Mouse (Mus musculus) neural tube, embryonic 11.5 days (tissue): ENCODE results near the gene Gm47996. TPM values are rescaled to one million over a fixed set of nuclear protein-coding genes. Genes with fewer than 3 reads are reported as not detected.

Source experiments
- ATAC-seq: fragments of 200-750 bp; cut with Nextera tagmentation; 2 replicates; pipeline ENCODE4 v1.8.0; 2017; ENCODE audit warnings: moderate number of reproducible peaks, mild to moderate bottlenecking, moderate TSS enrichment, moderate library complexity; ENCODE audit not compliant: insufficient read depth, low FRiP score, low TSS enrichment
- DNase-seq: peaks from one replicate; pipeline ENCODE4 v3.0.0-alpha.2; 2015; ENCODE audit warnings: low spot score
- H3K27ac ChIP-seq: fragments of 300-500 bp; sonication (generic); 2 replicates; pipeline ENCODE4 v1.5.1; 2014; ENCODE audit warnings: low read depth, mild to moderate bottlenecking, low read length
- H3K27me3 ChIP-seq: fragments of 300-500 bp; sonication (generic); 2 replicates; pipeline ENCODE4 v1.6.1; 2014; ENCODE audit warnings: mild to moderate bottlenecking, low read length, mixed read lengths; ENCODE audit not compliant: control insufficient read depth, insufficient read depth
- H3K36me3 ChIP-seq: fragments of 300-500 bp; sonication (generic); 2 replicates; pipeline ENCODE4 v1.6.1; 2014; ENCODE audit warnings: mild to moderate bottlenecking, low read length, moderate library complexity, mixed read lengths; ENCODE audit not compliant: control insufficient read depth, insufficient read depth
- H3K4me1 ChIP-seq: fragments of 300-500 bp; sonication (generic); 2 replicates; pipeline ENCODE4 v1.6.1; 2014; ENCODE audit warnings: low read length, mixed read lengths; ENCODE audit not compliant: control insufficient read depth, insufficient read depth
- H3K4me2 ChIP-seq: fragments of 300-500 bp; sonication (generic); 2 replicates; pipeline ENCODE4 v1.6.1; 2014; ENCODE audit warnings: low read depth, mild to moderate bottlenecking, moderate library complexity
- H3K4me3 ChIP-seq: fragments of 300-500 bp; sonication (generic); 2 replicates; pipeline ENCODE4 v1.5.1; 2014; ENCODE audit warnings: low read depth, low read length
- H3K9ac ChIP-seq: fragments of 300-500 bp; sonication (generic); 2 replicates; pipeline ENCODE4 v1.6.1; 2014; ENCODE audit warnings: mild to moderate bottlenecking, low read length
- H3K9me3 ChIP-seq: fragments of 300-500 bp; sonication (generic); 2 replicates; pipeline ENCODE4 v1.6.1; 2016; ENCODE audit warnings: low read length; ENCODE audit not compliant: control insufficient read depth
- whole genome bisulfite sequencing: fragments of 180-500 bp; shearing (Covaris S2); extraction: QIAGEN DNeasy Blood & Tissue Kit; methylation state at CpG from one replicate; pipeline ENCODE4 v1.1.7; 2014; 5-methylcytosine and 5-hydroxymethylcytosine counted together
- polyA plus RNA-seq: library from polyadenylated mRNA; unstranded; fragments of >200 nt; fragmentation: Nextera tagmentation; extraction: Ambion mirVana; gene quantifications from 2 replicates; pipeline ENCODE4 v1.2.1, GENCODE M21; 2014

The Gm47996 gene
- polyA plus RNA-seq, 1 experiment from 2014 or later: not detected

GRCm38 (mm10) chr1:151232346-151232745 lies 22.4 kb downstream of the Gm47996 start:
- Histone ChIP-seq H3K36me3 (no peaks in the 10 kb centered on the region), H3K27me3 (no peaks in the 10 kb centered on the region), H3K4me1 (no peaks in the 10 kb centered on the region), H3K4me3 (no peak overlapping the region), H3K27ac (no peak overlapping the region), H3K9me3 (no peaks in the 10 kb centered on the region), H3K9ac (no peak overlapping the region), H3K4me2 (no peak overlapping the region)
- 85% methylated on average over 3 of the region's 3 CpGs for whole genome bisulfite sequencing
- DNase-seq (no peak), ATAC-seq (no peak)

GRCm38 (mm10) chr1:151233756-151234155 lies 23.8 kb downstream of the Gm47996 start:
- no peak overlapping the region for H3K4me3 ChIP-seq
- WGBS: 85% methylated on average over 3 of the region's 3 CpGs
- no peak overlapping the region for H3K4me2 ChIP-seq
- H3K9ac ChIP-seq: no peak overlapping the region
- DNase-seq (no peak), ATAC-seq (no peak)
- no peaks in the 10 kb centered on the region for H3K9me3 ChIP-seq
- no peaks in the 10 kb centered on the region for H3K27me3 ChIP-seq
- no peaks in the 10 kb centered on the region for H3K36me3 ChIP-seq
- no peaks in the 10 kb centered on the region for H3K4me1 ChIP-seq
- no peak overlapping the region for H3K27ac ChIP-seq

GRCm38 (mm10) chr1:151235574-151235973 lies 25.6 kb downstream of the Gm47996 start:
- H3K4me2 ChIP-seq: no peak overlapping the region
- H3K36me3 ChIP-seq: no peaks in the 10 kb centered on the region
- DNase-seq (no peak), ATAC-seq (no peak)
- no peak overlapping the region for H3K9ac ChIP-seq
- WGBS: 29% methylated on average over 2 of the region's 2 CpGs
- H3K27ac ChIP-seq: no peak overlapping the region
- H3K4me1 ChIP-seq: no peaks in the 10 kb centered on the region
- no peak overlapping the region for H3K4me3 ChIP-seq
- H3K9me3 ChIP-seq: no peaks in the 10 kb centered on the region
- H3K27me3 ChIP-seq: no peaks in the 10 kb centered on the region

- Histone ChIP-seq H3K27me3 (no peaks in the 10 kb centered on the region), H3K9ac (no peak overlapping the region), H3K27ac (no peak overlapping the region), H3K9me3 (no peaks in the 10 kb centered on the region), H3K36me3 (no peaks in the 10 kb centered on the region), H3K4me2 (no peak overlapping the region), H3K4me1 (no peaks in the 10 kb centered on the region), H3K4me3 (no peak overlapping the region)
- WGBS: 78% methylated on average over 13 of the region's 13 CpGs
- ATAC-seq (no peak), DNase-seq (no peak)
Measured at GRCm38 (mm10) chr1:151236141-151236930, 26.4 kb downstream of the Gm47996 start.

GRCm38 (mm10) chr1:151237780-151238179 lies 27.8 kb downstream of the Gm47996 start:
- H3K27me3 ChIP-seq: no peaks in the 10 kb centered on the region
- WGBS: 80% methylated on average over 3 of the region's 3 CpGs

GRCm38 (mm10) chr1:151243332-151243731 lies 33.4 kb downstream of the Gm47996 start:
- Histone ChIP-seq H3K36me3 (no peaks in the 10 kb centered on the region), H3K27me3 (no peaks in the 10 kb centered on the region), H3K27ac (no peak overlapping the region), H3K9me3 (no peaks in the 10 kb centered on the region), H3K9ac (no peak overlapping the region), H3K4me2 (no peak overlapping the region), H3K4me3 (no peak overlapping the region), H3K4me1 (no peaks in the 10 kb centered on the region)
- DNase-seq (no peak), ATAC-seq (no peak)
- 91% methylated on average over 4 of the region's 4 CpGs for WGBS

More at GRCm38 (mm10) chr1:151237780-151238179, 27.8 kb downstream of the Gm47996 start:
- no peaks in the 10 kb centered on the region for H3K36me3 ChIP-seq
- ATAC-seq (no peak), DNase-seq (no peak)
- H3K27ac ChIP-seq: no peak overlapping the region
- H3K4me2 ChIP-seq: no peak overlapping the region
- no peak overlapping the region for H3K9ac ChIP-seq
- H3K4me1 ChIP-seq: no peaks in the 10 kb centered on the region
- H3K9me3 ChIP-seq: no peaks in the 10 kb centered on the region
- no peak overlapping the region for H3K4me3 ChIP-seq

GRCm38 (mm10) chr1:151244013-151244412 lies 34.1 kb downstream of the Gm47996 start:
- DNase-seq: no peak
- WGBS: 89% methylated on average over 5 of the region's 5 CpGs
- no peaks in the 10 kb centered on the region for H3K36me3 ChIP-seq
- no peaks in the 10 kb centered on the region for H3K4me1 ChIP-seq
- H3K27me3 ChIP-seq: no peaks in the 10 kb centered on the region
- no peak overlapping the region for H3K4me3 ChIP-seq
- ATAC-seq: no peak
- no peak overlapping the region for H3K27ac ChIP-seq
- no peak overlapping the region for H3K4me2 ChIP-seq
- no peak overlapping the region for H3K9ac ChIP-seq
- H3K9me3 ChIP-seq: no peaks in the 10 kb centered on the region

- H3K36me3 ChIP-seq: no peaks in the 10 kb centered on the region
- no peaks in the 10 kb centered on the region for H3K4me1 ChIP-seq
- no peak overlapping the region for H3K4me3 ChIP-seq
- no peak for DNase-seq
- H3K9me3 ChIP-seq: no peaks in the 10 kb centered on the region
- no peak overlapping the region for H3K27ac ChIP-seq
- no peak for ATAC-seq
- 94% methylated on average over 4 of the region's 4 CpGs for WGBS
- H3K9ac ChIP-seq: no peak overlapping the region
- H3K27me3 ChIP-seq: no peaks in the 10 kb centered on the region
- no peak overlapping the region for H3K4me2 ChIP-seq
Measured at GRCm38 (mm10) chr1:151244761-151245160, 34.8 kb downstream of the Gm47996 start.

GRCm38 (mm10) chr1:151245165-151245564 lies 35.2 kb downstream of the Gm47996 start:
- ATAC-seq (no peak), DNase-seq (no peak)
- Histone ChIP-seq H3K9me3 (no peaks in the 10 kb centered on the region), H3K27me3 (no peaks in the 10 kb centered on the region), H3K27ac (no peak overlapping the region), H3K4me3 (no peak overlapping the region), H3K9ac (no peak overlapping the region), H3K36me3 (no peaks in the 10 kb centered on the region), H3K4me2 (no peak overlapping the region), H3K4me1 (no peaks in the 10 kb centered on the region)
- 89% methylated on average over 10 of the region's 10 CpGs for WGBS
